21 mouse cellular contexts compared by ENCODE assay signal in the genomic region with DNA sequence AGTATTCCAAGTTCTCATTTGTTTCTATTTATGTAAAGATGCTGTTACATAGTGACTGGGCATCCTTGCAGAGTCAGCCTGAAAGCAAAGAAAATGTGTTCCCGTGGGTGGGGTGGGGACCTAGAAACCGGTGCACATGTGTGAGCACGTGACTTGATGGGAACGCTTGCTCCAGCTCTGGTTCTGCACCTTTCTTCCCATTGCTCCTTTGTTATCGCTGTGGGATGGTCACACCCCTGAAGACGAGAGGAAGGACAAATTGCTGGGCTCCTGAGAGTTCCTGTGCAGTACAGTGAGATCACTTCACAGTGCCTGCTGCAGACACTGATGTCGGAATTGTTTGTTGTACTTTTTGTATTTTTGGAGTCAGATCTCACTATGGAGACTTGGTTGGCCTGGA. TPM values are rescaled to one million over a fixed set of nuclear protein-coding genes. Genes with fewer than 3 reads are reported as not detected.
"Had no signal": no experiment of that assay in that cellular context is flagged by ENCODE, and none has a peak within 500 bp of the region (broad histone marks: within the 10 kb centered on the region; RNA-seq: fewer than 3 reads in every experiment).

No protein-coding gene starts in this region.

- DNase-seq: cerebellum, adult 9-11 months; cerebellum, postnatal 10 days; cerebellum, postnatal 14 days; cerebellum, postnatal 25 days; cerebellum, postnatal 36 days; embryo, embryonic 11 days; forebrain, postnatal 0 days; gastrocnemius, adult 2 months; gastrocnemius, postnatal 10 days; gastrocnemius, postnatal 14 days; gastrocnemius, postnatal 25 days; gastrocnemius, postnatal 36 days; heart, adult 11 months; heart, adult 18-20 months; heart, adult 2 months had no signal

RNA-seq across cellular contexts. Expression of gene Gm17374, which starts 51.9 kb away (rescaled TPM):
- total RNA-seq: common myeloid progenitor, adult 5-6 weeks; forebrain, postnatal 0 days; gastrocnemius, adult 18-20 months; gastrocnemius, adult 2 months; gastrocnemius, adult 8-10 months; gastrocnemius, postnatal 10 days; gastrocnemius, postnatal 14 days; gastrocnemius, postnatal 25 days; gastrocnemius, postnatal 36 days; gastrocnemius, postnatal 4 days; granulocyte monocyte progenitor cell, adult 5-6 weeks; heart, adult 18-20 months; heart, adult 2 months; heart, adult 8-10 months had no signal
